Mouse (Mus musculus): ENCODE results near the gene Rnf126. TPM values are rescaled to one million over a fixed set of nuclear protein-coding genes. Genes with fewer than 3 reads are reported as not detected.
A peak's percentile ranks its signal among the peaks of the same experiment; 100 is the strongest.

Gene Rnf126
- polyA plus RNA-seq, 1 experiment from 2014 or later: 118 TPM

DNA sequence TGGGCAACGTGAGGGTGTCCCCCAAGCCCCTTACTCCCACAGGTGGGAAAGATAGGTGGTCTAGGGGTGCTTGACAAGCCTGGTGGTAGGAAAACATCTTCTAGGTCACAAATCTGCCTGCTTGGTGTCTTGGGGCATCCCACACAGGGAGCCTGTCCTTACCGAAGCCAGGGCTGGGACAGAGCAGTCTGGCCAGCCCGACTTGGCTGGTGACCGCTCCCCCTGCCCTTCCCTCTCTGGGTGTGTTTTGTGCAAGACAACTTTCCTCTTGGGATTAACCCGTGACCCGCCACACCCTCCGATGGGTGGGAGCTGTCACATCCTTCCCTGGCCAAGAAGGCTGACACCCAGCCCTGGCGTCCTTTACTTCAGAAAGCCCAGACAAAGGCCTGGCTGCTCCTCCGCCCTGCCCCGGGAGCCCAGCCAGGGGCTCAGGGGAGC lies 27.8 kb upstream of the Rnf126 start:
- DNase-seq (ENCODE audit: low spot score) (peak; percentile 67), ATAC-seq (replicated peaks; ENCODE audit: low FRiP score) (0 out of 2 replicates have a peak, but pooled peaks have one; percentile 28)
- Histone ChIP-seq H3K4me3 (ENCODE audit: low read depth, low read length) (peak overlapping the region; percentile 94), H3K27me3 (ENCODE audit: control insufficient read depth, insufficient read depth, low read length) (no peaks in the 10 kb centered on the region), H3K9ac (ENCODE audit: low read length) (peak overlapping the region; percentile 98), H3K4me1 (replicated peaks; ENCODE audit: control insufficient read depth, insufficient read depth, low read length) (peaks cover 11% of the 10 kb centered on the region; the same call in 1 of the 2 replicates), H3K4me2 (ENCODE audit: low read depth, low read length, severe bottlenecking) (peak overlapping the region; percentile 90), H3K9me3 (ENCODE audit: control insufficient read depth, low read length) (no peaks in the 10 kb centered on the region), H3K27ac (ENCODE audit: low read depth, low read length) (peak overlapping the region; percentile 75), H3K36me3 (ENCODE audit: control insufficient read depth, insufficient read depth, low read length) (no peaks in the 10 kb centered on the region)
- 5% methylated on average over 10 of the region's 10 CpGs for WGBS

DNA sequence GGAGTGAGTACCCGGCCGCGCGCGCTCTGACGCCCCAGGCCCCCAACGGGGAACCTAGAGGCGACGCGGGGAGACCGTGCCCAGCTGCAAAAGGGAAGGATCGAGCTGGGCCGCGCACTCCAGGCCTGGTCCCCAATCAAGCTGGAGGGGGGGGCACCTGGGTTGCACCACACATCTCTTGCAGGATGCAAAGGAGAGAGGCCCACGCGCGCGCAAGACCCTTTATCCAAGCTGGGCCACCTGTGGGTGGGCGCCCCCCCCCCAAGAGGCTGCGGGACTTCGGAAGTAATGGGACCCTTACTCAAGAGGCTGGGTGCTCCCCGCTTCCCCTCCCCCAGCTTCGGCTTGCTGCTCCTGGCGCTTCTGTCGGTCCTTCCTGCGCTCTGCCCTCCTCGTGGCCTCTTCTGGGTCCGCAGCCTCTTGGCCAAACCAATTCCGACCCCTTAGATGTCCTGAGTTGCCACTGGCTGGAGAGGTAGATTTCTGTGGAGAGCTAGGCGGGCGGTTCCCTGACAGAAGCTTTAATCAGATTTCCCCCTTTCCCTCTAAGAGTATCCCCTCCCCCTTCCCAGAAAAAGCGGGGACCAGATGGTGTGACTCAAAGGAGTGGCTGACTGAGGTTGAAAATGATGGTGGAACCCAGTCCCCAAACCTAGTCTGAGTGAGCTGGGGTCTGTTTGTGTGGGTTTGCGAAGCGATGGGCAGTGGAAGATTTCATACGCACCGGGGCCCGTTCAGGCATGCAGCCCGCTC lies 27.2 kb upstream of the Rnf126 start:
- no peaks in the 10 kb centered on the region for H3K27me3 ChIP-seq (ENCODE audit: control insufficient read depth, insufficient read depth, low read length)
- H3K36me3 ChIP-seq (ENCODE audit: control insufficient read depth, insufficient read depth, low read length): no peaks in the 10 kb centered on the region
- peak overlapping the region; percentile 98 for H3K9ac ChIP-seq (ENCODE audit: low read length)
- peaks cover 11% of the 10 kb centered on the region; the same call in 1 of the 2 replicates for H3K4me1 ChIP-seq (replicated peaks; ENCODE audit: control insufficient read depth, insufficient read depth, low read length)
- H3K27ac ChIP-seq (ENCODE audit: low read depth, low read length): peak overlapping the region; percentile 75
- ATAC-seq (replicated peaks; ENCODE audit: low FRiP score) (peak; percentile 49), DNase-seq (ENCODE audit: low spot score) (peak; percentile 75)
- H3K4me3 ChIP-seq (ENCODE audit: low read depth, low read length): peak overlapping the region; percentile 94
- no peaks in the 10 kb centered on the region for H3K9me3 ChIP-seq (ENCODE audit: control insufficient read depth, low read length)
- 1% methylated on average over 38 of the region's 38 CpGs for WGBS
- H3K4me2 ChIP-seq (ENCODE audit: low read depth, low read length, severe bottlenecking): peak overlapping the region; percentile 90

DNA sequence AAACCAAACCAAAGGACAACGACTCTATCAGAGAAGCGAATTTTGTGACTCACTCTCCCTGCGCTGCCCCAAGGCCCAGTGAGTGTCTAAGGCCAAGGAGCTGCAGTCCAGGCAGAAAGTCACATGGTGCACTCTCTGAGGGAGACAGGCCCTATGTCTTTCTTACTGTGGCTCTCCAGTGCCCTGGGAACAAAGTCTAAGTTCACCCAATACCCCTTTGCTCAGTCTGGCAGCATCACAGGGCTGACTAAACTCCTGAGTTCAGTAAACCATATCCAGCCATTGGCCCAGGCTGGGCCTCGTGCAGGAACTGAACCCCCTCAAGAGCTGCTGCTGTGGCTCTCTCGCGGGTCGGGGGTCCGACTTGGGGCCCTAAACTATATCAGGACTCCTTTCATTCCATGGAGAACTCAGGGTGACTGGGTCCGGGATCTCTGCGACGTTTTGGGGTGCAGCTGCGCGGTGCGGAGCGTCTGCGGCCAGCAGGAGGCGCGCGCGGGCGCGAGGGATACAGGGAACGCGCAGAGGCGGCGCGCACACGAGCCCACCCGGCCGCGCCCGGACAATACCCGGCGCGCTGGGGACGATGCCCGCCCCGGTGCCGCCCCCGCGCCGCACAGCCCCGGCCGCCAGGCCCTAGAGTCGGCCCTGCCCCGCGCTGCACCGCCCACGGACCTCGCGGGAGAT lies 26.4 kb upstream of the Rnf126 start, which contains the start of gene Palm:
Palm (plus strand) TSS at position 522 of the 687 bp plus-strand sequence.
- DNase-seq (ENCODE audit: low spot score): peak; percentile 90
- H3K4me2 ChIP-seq (ENCODE audit: low read depth, low read length, severe bottlenecking): peak within 1 kb of the TSS; percentile 90
- no peaks in the 10 kb centered on the region for H3K27me3 ChIP-seq (ENCODE audit: control insufficient read depth, insufficient read depth, low read length)
- peak within 1 kb of the TSS; percentile 94 for H3K4me3 ChIP-seq (ENCODE audit: low read depth, low read length)
- WGBS: 7% methylated on average over 41 of the region's 51 CpGs
- peak within 1 kb of the TSS; percentile 98 for H3K9ac ChIP-seq (ENCODE audit: low read length)
- peak; percentile 79 for ATAC-seq (replicated peaks; ENCODE audit: low FRiP score)
- H3K36me3 ChIP-seq (ENCODE audit: control insufficient read depth, insufficient read depth, low read length): no peaks in the 10 kb centered on the region
- H3K9me3 ChIP-seq (ENCODE audit: control insufficient read depth, low read length): no peaks in the 10 kb centered on the region
- peak within 1 kb of the TSS; percentile 75 for H3K27ac ChIP-seq (ENCODE audit: low read depth, low read length)
- H3K4me1 ChIP-seq (replicated peaks; ENCODE audit: control insufficient read depth, insufficient read depth, low read length): peaks cover 11% of the 10 kb centered on the region; the same call in 1 of the 2 replicates

DNA sequence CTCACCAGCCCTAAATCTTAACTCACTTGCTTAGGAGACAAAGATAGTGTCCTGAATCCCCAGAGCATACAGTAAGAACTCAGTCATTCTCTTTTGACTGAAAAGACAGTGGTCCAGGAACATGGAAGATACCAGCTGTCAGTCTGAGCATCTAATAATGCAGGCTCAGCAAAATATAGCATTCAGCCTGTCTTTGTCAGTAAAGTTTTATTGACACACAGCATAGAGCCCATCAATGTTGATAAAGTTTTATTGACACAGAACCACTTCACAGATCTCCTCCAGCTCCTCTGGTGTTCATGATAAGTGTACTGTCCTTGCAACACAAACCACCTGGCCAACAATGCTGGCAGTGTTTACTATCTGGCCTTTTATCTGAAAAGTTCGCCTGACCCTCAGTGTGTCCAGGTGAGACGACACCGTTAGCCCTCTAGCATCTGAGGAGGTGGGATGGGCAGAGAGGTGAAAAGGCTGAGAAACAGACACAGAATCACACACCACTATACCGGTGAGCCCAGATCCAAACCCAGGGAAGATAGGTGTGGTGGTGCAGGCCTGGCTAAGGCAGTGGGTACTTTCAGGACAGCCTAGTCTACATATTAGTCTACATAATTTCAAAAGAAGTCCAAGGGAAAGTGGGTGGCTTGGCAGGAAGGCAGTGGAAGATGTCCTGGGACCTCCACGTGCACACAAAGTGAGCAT lies 25.7 kb upstream of the Rnf126 start:
- Histone ChIP-seq H3K27me3 (ENCODE audit: control insufficient read depth, insufficient read depth, low read length) (no peaks in the 10 kb centered on the region), H3K9me3 (ENCODE audit: control insufficient read depth, low read length) (no peaks in the 10 kb centered on the region), H3K4me3 (ENCODE audit: low read depth, low read length) (no peak overlapping the region), H3K9ac (ENCODE audit: low read length) (no peak overlapping the region), H3K36me3 (ENCODE audit: control insufficient read depth, insufficient read depth, low read length) (no peaks in the 10 kb centered on the region), H3K27ac (ENCODE audit: low read depth, low read length) (no peak overlapping the region), H3K4me2 (ENCODE audit: low read depth, low read length, severe bottlenecking) (no peak overlapping the region), H3K4me1 (replicated peaks; ENCODE audit: control insufficient read depth, insufficient read depth, low read length) (peaks cover 9% of the 10 kb centered on the region; the same call in 1 of the 2 replicates)
- no peak for DNase-seq (ENCODE audit: low spot score)
- no peak for ATAC-seq (replicated peaks; ENCODE audit: low FRiP score)
- 83% methylated on average over 5 of the region's 5 CpGs for WGBS

DNA sequence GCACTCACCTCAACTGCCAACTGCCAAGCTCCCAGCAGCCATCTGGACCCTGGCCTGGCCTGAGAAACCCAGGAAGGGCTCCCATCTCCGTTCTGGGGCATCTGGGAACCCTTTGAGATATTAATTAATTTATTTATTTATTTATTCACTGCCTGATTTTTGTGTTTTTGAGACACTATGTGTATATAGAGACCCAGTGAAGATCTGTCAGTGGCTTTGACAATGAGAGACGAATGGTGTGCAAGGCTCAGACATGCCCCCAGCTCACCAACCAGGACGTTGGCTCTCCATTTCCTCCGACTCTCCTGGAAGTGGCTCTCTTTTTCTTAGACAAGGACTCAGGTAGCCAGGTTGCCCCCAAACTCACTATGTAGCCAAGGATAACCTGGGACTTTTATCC lies 24.1 kb upstream of the Rnf126 start, which contains the start of gene Prss57:
Prss57 (minus strand) TSS at position 101 of the 400 bp plus-strand sequence.
- no peak within 1 kb of the TSS for H3K27ac ChIP-seq (ENCODE audit: low read depth, low read length)
- ATAC-seq (replicated peaks; ENCODE audit: low FRiP score): no peak
- no peak for DNase-seq (ENCODE audit: low spot score)
- no peak within 1 kb of the TSS for H3K4me2 ChIP-seq (ENCODE audit: low read depth, low read length, severe bottlenecking)
- H3K27me3 ChIP-seq (ENCODE audit: control insufficient read depth, insufficient read depth, low read length): no peaks in the 10 kb centered on the region
- H3K9me3 ChIP-seq (ENCODE audit: control insufficient read depth, low read length): no peaks in the 10 kb centered on the region
- peaks cover 9% of the 10 kb centered on the region; the same call in 1 of the 2 replicates for H3K4me1 ChIP-seq (replicated peaks; ENCODE audit: control insufficient read depth, insufficient read depth, low read length)
- WGBS: 82% methylated on average over 4 of the region's 4 CpGs
- H3K36me3 ChIP-seq (ENCODE audit: control insufficient read depth, insufficient read depth, low read length): no peaks in the 10 kb centered on the region
- no peak within 1 kb of the TSS for H3K9ac ChIP-seq (ENCODE audit: low read length)
- no peak within 1 kb of the TSS for H3K4me3 ChIP-seq (ENCODE audit: low read depth, low read length)

DNA sequence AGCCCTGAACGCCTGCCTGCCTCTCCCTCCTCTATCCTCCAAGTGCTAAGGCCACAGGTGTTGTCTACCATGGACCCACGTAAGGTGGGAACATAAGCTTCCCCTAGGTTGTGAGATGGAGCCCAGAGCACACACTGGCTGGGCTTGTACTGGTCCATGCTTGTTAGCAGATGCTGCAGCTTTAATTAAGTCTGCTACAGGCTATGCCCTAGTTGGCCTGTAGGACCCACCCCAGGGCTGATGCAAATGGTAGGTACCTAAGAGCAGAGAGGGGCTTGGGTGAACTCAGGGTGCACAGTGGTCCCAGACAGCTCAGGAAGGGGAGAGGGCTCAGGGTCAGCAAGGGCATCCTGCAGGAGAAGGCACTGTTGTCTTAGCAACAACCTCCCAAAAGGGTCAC lies 22.8 kb upstream of the Rnf126 start:
- no peak for DNase-seq (ENCODE audit: low spot score)
- H3K27ac ChIP-seq (ENCODE audit: low read depth, low read length): no peak overlapping the region
- peaks cover 4% of the 10 kb centered on the region; the same call in 1 of the 2 replicates for H3K4me1 ChIP-seq (replicated peaks; ENCODE audit: control insufficient read depth, insufficient read depth, low read length)
- H3K36me3 ChIP-seq (ENCODE audit: control insufficient read depth, insufficient read depth, low read length): no peaks in the 10 kb centered on the region
- ATAC-seq (replicated peaks; ENCODE audit: low FRiP score): no peak
- H3K9me3 ChIP-seq (ENCODE audit: control insufficient read depth, low read length): no peaks in the 10 kb centered on the region
- no peaks in the 10 kb centered on the region for H3K27me3 ChIP-seq (ENCODE audit: control insufficient read depth, insufficient read depth, low read length)
- H3K9ac ChIP-seq (ENCODE audit: low read length): no peak overlapping the region
- H3K4me2 ChIP-seq (ENCODE audit: low read depth, low read length, severe bottlenecking): no peak overlapping the region
- 57% methylated on average over 2 of the region's 2 CpGs for WGBS
- no peak overlapping the region for H3K4me3 ChIP-seq (ENCODE audit: low read depth, low read length)

DNA sequence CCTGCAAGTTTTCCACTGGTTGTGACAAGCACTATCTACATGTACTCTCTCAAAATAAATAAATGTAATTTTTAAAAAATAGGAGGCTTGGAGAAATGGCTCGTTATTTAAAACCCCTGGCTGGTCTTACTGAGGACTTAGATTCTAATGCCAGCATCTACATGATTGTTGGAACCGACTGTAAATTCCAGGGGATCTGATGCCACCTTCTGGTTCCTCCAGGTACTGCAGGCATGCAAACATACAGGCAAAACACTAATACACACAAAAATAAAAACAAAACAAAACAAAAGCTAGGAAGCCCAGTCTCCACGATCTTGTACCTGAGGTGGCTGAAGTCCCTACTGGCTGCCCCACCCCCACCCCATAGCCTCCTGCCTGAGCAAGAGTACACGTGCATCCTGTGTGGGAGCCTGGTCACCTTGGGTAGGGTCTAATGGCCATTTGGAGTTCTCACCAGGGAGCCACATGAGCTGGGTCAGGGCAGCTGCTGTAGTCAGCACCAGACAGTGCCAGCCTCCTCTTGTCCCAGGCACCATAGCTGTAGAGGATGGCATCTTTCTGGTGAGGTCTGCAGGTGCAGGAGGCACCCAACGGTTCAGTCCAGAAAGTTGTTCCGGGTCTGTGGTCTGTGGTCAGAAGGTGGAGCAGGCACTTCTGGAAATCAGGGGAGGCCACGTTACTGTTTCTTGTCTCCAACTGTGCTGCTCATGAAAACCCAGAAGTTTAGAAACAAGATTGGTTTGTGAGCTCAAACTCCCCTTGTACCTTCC lies 21.8 kb upstream of the Rnf126 start:
- H3K4me1 ChIP-seq (replicated peaks; ENCODE audit: control insufficient read depth, insufficient read depth, low read length): peaks cover 4% of the 10 kb centered on the region; the same call in 1 of the 2 replicates
- H3K36me3 ChIP-seq (ENCODE audit: control insufficient read depth, insufficient read depth, low read length): no peaks in the 10 kb centered on the region
- no peak overlapping the region for H3K9ac ChIP-seq (ENCODE audit: low read length)
- 37% methylated on average over 7 of the region's 7 CpGs for WGBS
- H3K4me2 ChIP-seq (ENCODE audit: low read depth, low read length, severe bottlenecking): no peak overlapping the region
- ATAC-seq (replicated peaks; ENCODE audit: low FRiP score) (no peak), DNase-seq (ENCODE audit: low spot score) (peak; percentile 87)
- H3K27me3 ChIP-seq (ENCODE audit: control insufficient read depth, insufficient read depth, low read length): peaks cover 3% of the 10 kb centered on the region; the same call in 1 of the 2 replicates
- H3K9me3 ChIP-seq (ENCODE audit: control insufficient read depth, low read length): no peaks in the 10 kb centered on the region
- H3K4me3 ChIP-seq (ENCODE audit: low read depth, low read length): no peak overlapping the region
- H3K27ac ChIP-seq (ENCODE audit: low read depth, low read length): no peak overlapping the region

Data from forebrain, embryonic 11.5 days (tissue).